Mouse (Mus musculus) hindbrain, postnatal 0 days (tissue): Measurements from ENCODE around the gene Ppip5k1. TPM values are rescaled to one million over a fixed set of nuclear protein-coding genes. Genes with fewer than 3 reads are reported as not detected.

Source experiments
- ATAC-seq: fragments of 200-750 bp; cut with Nextera tagmentation; 2 replicates; pipeline ENCODE4 v1.8.0; 2017; ENCODE audit warnings: mild to moderate bottlenecking, moderate TSS enrichment, moderate library complexity
- DNase-seq: peaks from one replicate; pipeline ENCODE4 v3.0.0-alpha.2; 2015; ENCODE audit warnings: low spot score
- H3K27ac ChIP-seq: fragments of 300-500 bp; sonication (generic); 2 replicates; pipeline ENCODE4 v1.5.1; 2014; ENCODE audit warnings: mild to moderate bottlenecking
- H3K27me3 ChIP-seq: fragments of 300-500 bp; sonication (generic); 2 replicates; pipeline ENCODE4 v1.6.1; 2014; ENCODE audit warnings: low read length, mixed read lengths; ENCODE audit not compliant: insufficient read depth
- H3K36me3 ChIP-seq: fragments of 300-500 bp; sonication (generic); 2 replicates; pipeline ENCODE4 v1.6.1; 2014; ENCODE audit warnings: low read length, mixed read lengths; ENCODE audit not compliant: insufficient read depth
- H3K4me1 ChIP-seq: fragments of 300-500 bp; sonication (generic); 2 replicates; pipeline ENCODE4 v1.6.1; 2014; ENCODE audit warnings: antibody characterized with exemption, low read length, mixed read lengths; ENCODE audit not compliant: insufficient read depth
- H3K4me2 ChIP-seq: fragments of 300-500 bp; sonication (generic); 2 replicates; pipeline ENCODE4 v1.6.1; 2014; ENCODE audit warnings: low read depth, mild to moderate bottlenecking, low read length, moderate library complexity, mixed read lengths
- H3K4me3 ChIP-seq: fragments of 300-500 bp; sonication (generic); 2 replicates; pipeline ENCODE4 v1.5.1; 2014; ENCODE audit warnings: low read length
- H3K9ac ChIP-seq: fragments of 300-500 bp; sonication (generic); replicated peaks from 2 replicates; pipeline ENCODE4 v1.6.1; 2014; ENCODE audit warnings: mild to moderate bottlenecking, low read length, moderate library complexity, mixed read lengths
- H3K9me3 ChIP-seq: fragments of 300-500 bp; sonication (generic); 2 replicates; pipeline ENCODE4 v1.6.1; 2016; ENCODE audit warnings: low read length, mixed read lengths
- CTCF ChIP-seq: IDR thresholded peaks from 2 replicates; pipeline ENCODE4 v1.5.1; 2016; ENCODE audit warnings: antibody characterized with exemption, control low read depth, low read depth
- WGBS: fragments of 180-500 bp; shearing (Covaris S2); extraction: QIAGEN DNeasy Blood & Tissue Kit; methylation state at CpG from one replicate; pipeline ENCODE4 v1.1.7; 2014; 5-methylcytosine and 5-hydroxymethylcytosine counted together
- polyA plus RNA-seq: library from polyadenylated mRNA; unstranded; fragments of >200 nt; fragmentation: Nextera tagmentation; extraction: Ambion mirVana; gene quantifications from 2 replicates; pipeline ENCODE4 v1.2.1, GENCODE M21; 2015
- total RNA-seq: library from RNA; depleted of rRNA; stranded (reverse); fragments of >200 nt; gene quantifications from 2 replicates; pipeline ENCODE4 v1.2.3, GENCODE M21; 2014

Gene Ppip5k1
- total and polyA plus RNA-seq, 2 experiments from 2014 or later: 13.5 to 16.6 TPM

- Histone ChIP-seq H3K4me1 (no peaks in the 10 kb centered on the region), H3K36me3 (no peaks in the 10 kb centered on the region), H3K4me3 (no peak overlapping the region), H3K4me2 (no peak overlapping the region), H3K9me3 (no peaks in the 10 kb centered on the region), H3K27ac (no peak overlapping the region), H3K27me3 (no peaks in the 10 kb centered on the region), H3K9ac (no peak overlapping the region)
- peak; percentile 53 for DNase-seq
- peak; percentile 43; the same call in 1 of the 2 replicates for ATAC-seq
- 44% methylated on average over 2 of the region's 2 CpGs for WGBS
- no peak for TF ChIP-seq CTCF
Measured at GRCm38 (mm10) chr2:121368831-121369230, 13.6 kb upstream of the Ppip5k1 start.

- Histone ChIP-seq H3K27ac (no peak overlapping the region), H3K9me3 (no peaks in the 10 kb centered on the region), H3K27me3 (no peaks in the 10 kb centered on the region), H3K9ac (no peak overlapping the region), H3K4me2 (no peak overlapping the region), H3K4me3 (no peak overlapping the region), H3K36me3 (no peaks in the 10 kb centered on the region), H3K4me1 (no peaks in the 10 kb centered on the region)
- no peak for TF ChIP-seq CTCF
- ATAC-seq (no peak), DNase-seq (no peak)
- 75% methylated on average over 3 of the region's 3 CpGs for WGBS
Measured at GRCm38 (mm10) chr2:121363656-121364055, 8.5 kb upstream of the Ppip5k1 start.

GRCm38 (mm10) chr2:121359461-121359860 is 4.3 kb upstream of the Ppip5k1 start:
- 59% methylated on average over 4 of the region's 4 CpGs for WGBS
- Histone ChIP-seq H3K9me3 (no peaks in the 10 kb centered on the region), H3K27ac (no peak overlapping the region), H3K9ac (no peak overlapping the region), H3K36me3 (no peaks in the 10 kb centered on the region), H3K4me1 (peaks cover under 1% of the 10 kb centered on the region), H3K27me3 (no peaks in the 10 kb centered on the region), H3K4me2 (peak overlapping the region; percentile 64), H3K4me3 (peak overlapping the region; percentile 53)
- no peak for DNase-seq
- no peak for ATAC-seq
- TF ChIP-seq CTCF: no peak

GRCm38 (mm10) chr2:121358381-121358780 is 3.2 kb upstream of the Ppip5k1 start:
- no peak for TF ChIP-seq CTCF

GRCm38 (mm10) chr2:121357961-121358360 is 2.8 kb upstream of the Ppip5k1 start:
- H3K27ac ChIP-seq: peak overlapping the region; percentile 88
- no peaks in the 10 kb centered on the region for H3K36me3 ChIP-seq
- H3K27me3 ChIP-seq: no peaks in the 10 kb centered on the region
- WGBS: 2% methylated on average over 4 of the region's 4 CpGs
- peak overlapping the region; percentile 64 for H3K4me2 ChIP-seq
- no peaks in the 10 kb centered on the region for H3K9me3 ChIP-seq
- H3K4me3 ChIP-seq: peak overlapping the region; percentile 53
- peaks cover 6% of the 10 kb centered on the region for H3K4me1 ChIP-seq
- no peak for TF ChIP-seq CTCF
- DNase-seq: peak; percentile 5
- ATAC-seq: no peak
- peak overlapping the region; percentile 69 for H3K9ac ChIP-seq

More at GRCm38 (mm10) chr2:121358381-121358780, 3.2 kb upstream of the Ppip5k1 start:
- H3K9me3 ChIP-seq: no peaks in the 10 kb centered on the region
- H3K4me2 ChIP-seq: peak overlapping the region; percentile 64
- H3K9ac ChIP-seq: peak overlapping the region; percentile 69
- peaks cover 6% of the 10 kb centered on the region for H3K4me1 ChIP-seq
- H3K27ac ChIP-seq: peak overlapping the region; percentile 88
- no peaks in the 10 kb centered on the region for H3K36me3 ChIP-seq
- peak overlapping the region; percentile 53 for H3K4me3 ChIP-seq
- H3K27me3 ChIP-seq: no peaks in the 10 kb centered on the region
- DNase-seq: peak; percentile 84
- WGBS: under 1% methylated on average over 16 of the region's 16 CpGs
- ATAC-seq: peak; percentile 86

- H3K9ac ChIP-seq: peak within 1 kb of the TSS; percentile 69
- peak within 1 kb of the TSS; percentile 53 for H3K4me3 ChIP-seq
- no peaks in the 10 kb centered on the region for H3K9me3 ChIP-seq
- H3K27me3 ChIP-seq: no peaks in the 10 kb centered on the region
- H3K36me3 ChIP-seq: no peaks in the 10 kb centered on the region
- DNase-seq (no peak), ATAC-seq (no peak)
- no peak for TF ChIP-seq CTCF
- 62% methylated on average over 5 of the region's 5 CpGs for WGBS
- peak within 1 kb of the TSS; percentile 64 for H3K4me2 ChIP-seq
- peak within 1 kb of the TSS; percentile 88 for H3K27ac ChIP-seq
- peaks cover 6% of the 10 kb centered on the region for H3K4me1 ChIP-seq
Measured at GRCm38 (mm10) chr2:121357494-121357893, 2.3 kb upstream of the Ppip5k1 start, which contains the start of gene Ckmt1. Ckmt1 (plus strand) TSS chr2:121357714.

GRCm38 (mm10) chr2:121354378-121354777 is 818 bp downstream of the Ppip5k1 start:
- 4% methylated on average over 6 of the region's 6 CpGs for WGBS
- peaks cover 6% of the 10 kb centered on the region for H3K4me1 ChIP-seq
- no peak for TF ChIP-seq CTCF
- no peaks in the 10 kb centered on the region for H3K9me3 ChIP-seq
- DNase-seq (no peak), ATAC-seq (no peak)
- peak overlapping the region; percentile 82; the same call in 1 of the 2 replicates for H3K27ac ChIP-seq
- peaks cover 11% of the 10 kb centered on the region; the same call in 1 of the 2 replicates for H3K36me3 ChIP-seq
- peak overlapping the region; percentile 69 for H3K4me3 ChIP-seq
- no peaks in the 10 kb centered on the region for H3K27me3 ChIP-seq
- peak overlapping the region; percentile 87 for H3K4me2 ChIP-seq
- H3K9ac ChIP-seq: peak overlapping the region; percentile 73
